ENCODE assay signal across 5 mouse cellular contexts in the genomic region with DNA sequence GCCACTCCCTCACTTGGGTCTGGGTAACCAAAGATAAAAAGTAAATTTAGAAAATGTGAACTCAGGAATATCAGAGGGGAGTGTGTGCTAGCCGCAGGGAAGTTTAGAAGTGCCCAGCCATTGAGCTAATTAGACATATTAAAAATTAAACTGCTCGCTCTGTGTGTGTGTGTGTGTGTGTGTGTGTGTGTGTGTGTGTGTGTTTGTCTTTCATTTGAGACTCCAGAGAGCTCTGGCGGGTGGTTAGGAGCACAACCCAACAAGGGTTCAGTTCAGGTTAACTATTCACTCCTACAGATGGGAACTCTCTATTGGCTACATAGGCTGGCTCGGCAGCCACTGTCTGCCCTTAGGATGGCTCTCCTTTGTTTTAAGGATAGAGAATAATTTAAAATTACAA.
"Had no signal": no experiment of that assay in that cellular context is flagged by ENCODE, and none has a peak within 500 bp of the region (broad histone marks: within the 10 kb centered on the region; RNA-seq: fewer than 3 reads in every experiment).

No protein-coding gene starts in this region.

- DNase-seq: left cerebral cortex, postnatal 4 days; liver, postnatal 0 days; lung, embryonic 14.5 days; thymus, adult 18-20 months; thymus, postnatal 36 days had no signal
